Mouse (Mus musculus): ENCODE measurements at regions not wholly inside any gene's neighbourhood (a gene's known extent, or its start where the extent isn't known, plus 50 kb on each side); places are given as distances from the start of the nearest gene placed in this dataset.
A peak's percentile ranks its signal among the peaks of the same experiment; 100 is the strongest.

- Histone ChIP-seq H3K4me3 (no peak overlapping the region), H3K36me3 (no peaks in the 10 kb centered on the region), H3K27me3 (ENCODE audit: low read depth, poor library complexity, severe bottlenecking) (no peaks in the 10 kb centered on the region), H3K27ac (replicated peaks) (no peak overlapping the region), H3K4me1 (no peaks in the 10 kb centered on the region), H3K9me3 (replicated peaks) (no peaks in the 10 kb centered on the region)
- 88% methylated on average over 7 of the region's 7 CpGs for whole genome bisulfite sequencing
- DNase-seq (ENCODE audit: low spot score) = no peak
Measured at GRCm38 (mm10) chr5:64468307-64468706, 312.2 kb downstream of the Tbc1d1 start.

GRCm38 (mm10) chr5:64472008-64472407 lies 315.9 kb downstream of the Tbc1d1 start:
- Histone ChIP-seq H3K4me3 (no peak overlapping the region), H3K27me3 (ENCODE audit: low read depth, poor library complexity, severe bottlenecking) (no peaks in the 10 kb centered on the region), H3K4me1 (peaks cover 17% of the 10 kb centered on the region), H3K27ac (replicated peaks) (no peak overlapping the region), H3K36me3 (no peaks in the 10 kb centered on the region), H3K9me3 (replicated peaks) (no peaks in the 10 kb centered on the region)
- WGBS = 93% methylated on average over 3 of the region's 3 CpGs
- DNase-seq (ENCODE audit: low spot score) = no peak

- Histone ChIP-seq H3K27me3 (ENCODE audit: low read depth, poor library complexity, severe bottlenecking) (no peaks in the 10 kb centered on the region), H3K4me3 (no peak overlapping the region), H3K27ac (replicated peaks) (no peak overlapping the region), H3K36me3 (no peaks in the 10 kb centered on the region), H3K4me1 (peaks cover 19% of the 10 kb centered on the region), H3K9me3 (replicated peaks) (no peaks in the 10 kb centered on the region)
- WGBS = 89% methylated on average over 10 of the region's 10 CpGs
- no peak for DNase-seq (ENCODE audit: low spot score)
Measured at GRCm38 (mm10) chr5:64472415-64472814, 316.3 kb downstream of the Tbc1d1 start.

GRCm38 (mm10) chr5:64474868-64475267 lies 318.8 kb downstream of the Tbc1d1 start:
- Histone ChIP-seq H3K27me3 (ENCODE audit: low read depth, poor library complexity, severe bottlenecking) (no peaks in the 10 kb centered on the region), H3K4me3 (no peak overlapping the region), H3K27ac (replicated peaks) (no peak overlapping the region), H3K4me1 (peaks cover 33% of the 10 kb centered on the region), H3K36me3 (no peaks in the 10 kb centered on the region), H3K9me3 (replicated peaks) (no peaks in the 10 kb centered on the region)
- WGBS = 93% methylated on average over 1 of the region's 1 CpGs
- no peak for DNase-seq (ENCODE audit: low spot score)

- no peaks in the 10 kb centered on the region for H3K27me3 ChIP-seq (ENCODE audit: low read depth, poor library complexity, severe bottlenecking)
- H3K4me1 ChIP-seq = peaks cover 33% of the 10 kb centered on the region
- no peak for DNase-seq (ENCODE audit: low spot score)
- no peaks in the 10 kb centered on the region for H3K36me3 ChIP-seq
- H3K27ac ChIP-seq (replicated peaks) = peak overlapping the region; percentile 35
- 53% methylated on average over 8 of the region's 8 CpGs for WGBS
- H3K9me3 ChIP-seq (replicated peaks) = no peaks in the 10 kb centered on the region
- H3K4me3 ChIP-seq = no peak overlapping the region
Measured at GRCm38 (mm10) chr5:64475736-64476519, 319.8 kb downstream of the Tbc1d1 start.

GRCm38 (mm10) chr5:64476641-64477369 lies 320.7 kb downstream of the Tbc1d1 start:
- Histone ChIP-seq H3K27ac (replicated peaks) (0 out of 2 replicates have a peak overlapping the region, but pooled peaks have one; percentile 1), H3K9me3 (replicated peaks) (no peaks in the 10 kb centered on the region), H3K27me3 (ENCODE audit: low read depth, poor library complexity, severe bottlenecking) (no peaks in the 10 kb centered on the region), H3K36me3 (no peaks in the 10 kb centered on the region), H3K4me1 (peaks cover 33% of the 10 kb centered on the region), H3K4me3 (no peak overlapping the region)
- peak; percentile 35 for DNase-seq (ENCODE audit: low spot score)
- 27% methylated on average over 11 of the region's 11 CpGs for WGBS

- Histone ChIP-seq H3K4me1 (peaks cover 33% of the 10 kb centered on the region), H3K4me3 (no peak overlapping the region), H3K27ac (replicated peaks) (0 out of 2 replicates have a peak overlapping the region, but pooled peaks have one; percentile 6), H3K27me3 (ENCODE audit: low read depth, poor library complexity, severe bottlenecking) (no peaks in the 10 kb centered on the region), H3K36me3 (no peaks in the 10 kb centered on the region), H3K9me3 (replicated peaks) (no peaks in the 10 kb centered on the region)
- DNase-seq (ENCODE audit: low spot score) = no peak
- WGBS = 78% methylated on average over 13 of the region's 13 CpGs
Measured at GRCm38 (mm10) chr5:64478143-64478542, 322.0 kb downstream of the Tbc1d1 start.

- H3K4me1 ChIP-seq = peaks cover 33% of the 10 kb centered on the region
- H3K9me3 ChIP-seq (replicated peaks) = no peaks in the 10 kb centered on the region
- 0 out of 2 replicates have a peak overlapping the region, but pooled peaks have one; percentile 6 for H3K27ac ChIP-seq (replicated peaks)
- DNase-seq (ENCODE audit: low spot score) = no peak
- WGBS = 85% methylated on average over 10 of the region's 10 CpGs
- H3K4me3 ChIP-seq = no peak overlapping the region
- no peaks in the 10 kb centered on the region for H3K36me3 ChIP-seq
- H3K27me3 ChIP-seq (ENCODE audit: low read depth, poor library complexity, severe bottlenecking) = no peaks in the 10 kb centered on the region
Measured at GRCm38 (mm10) chr5:64478599-64479214, 322.6 kb downstream of the Tbc1d1 start.

- H3K36me3 ChIP-seq = no peaks in the 10 kb centered on the region
- no peaks in the 10 kb centered on the region for H3K27me3 ChIP-seq (ENCODE audit: low read depth, poor library complexity, severe bottlenecking)
- H3K4me3 ChIP-seq = no peak overlapping the region
- peaks cover 33% of the 10 kb centered on the region for H3K4me1 ChIP-seq
- WGBS = 76% methylated on average over 8 of the region's 8 CpGs
- H3K27ac ChIP-seq (replicated peaks) = no peak overlapping the region
- H3K9me3 ChIP-seq (replicated peaks) = no peaks in the 10 kb centered on the region
- no peak for DNase-seq (ENCODE audit: low spot score)
Measured at GRCm38 (mm10) chr5:64479315-64479714, 323.2 kb downstream of the Tbc1d1 start.

- Histone ChIP-seq H3K4me3 (no peak overlapping the region), H3K9me3 (replicated peaks) (peaks cover 5% of the 10 kb centered on the region), H3K27ac (replicated peaks) (no peak overlapping the region), H3K36me3 (no peaks in the 10 kb centered on the region), H3K27me3 (ENCODE audit: low read depth, poor library complexity, severe bottlenecking) (no peaks in the 10 kb centered on the region), H3K4me1 (peaks cover 13% of the 10 kb centered on the region)
- no peak for DNase-seq (ENCODE audit: low spot score)
- WGBS = 95% methylated on average over 3 of the region's 3 CpGs
Measured at GRCm38 (mm10) chr5:64485043-64485442, 318.1 kb upstream of the Klf3 start.

GRCm38 (mm10) chr5:64485856-64486255 lies 317.3 kb upstream of the Klf3 start:
- Histone ChIP-seq H3K4me1 (peaks cover 21% of the 10 kb centered on the region), H3K9me3 (replicated peaks) (peaks cover 5% of the 10 kb centered on the region), H3K36me3 (no peaks in the 10 kb centered on the region), H3K27ac (replicated peaks) (no peak overlapping the region), H3K4me3 (no peak overlapping the region), H3K27me3 (ENCODE audit: low read depth, poor library complexity, severe bottlenecking) (no peaks in the 10 kb centered on the region)
- no peak for DNase-seq (ENCODE audit: low spot score)
- WGBS = 89% methylated on average over 6 of the region's 6 CpGs

GRCm38 (mm10) chr5:64486761-64487160 lies 316.4 kb upstream of the Klf3 start:
- H3K27me3 ChIP-seq (ENCODE audit: low read depth, poor library complexity, severe bottlenecking) = no peaks in the 10 kb centered on the region
- no peaks in the 10 kb centered on the region for H3K36me3 ChIP-seq
- no peak overlapping the region for H3K4me3 ChIP-seq
- DNase-seq (ENCODE audit: low spot score) = no peak
- WGBS = 97% methylated on average over 1 of the region's 1 CpGs
- H3K9me3 ChIP-seq (replicated peaks) = peaks cover 5% of the 10 kb centered on the region
- H3K27ac ChIP-seq (replicated peaks) = no peak overlapping the region
- H3K4me1 ChIP-seq = peaks cover 30% of the 10 kb centered on the region

Measured in midbrain, embryonic 10.5 days (tissue).